Mouse (Mus musculus) forebrain, embryonic 16.5 days (tissue): Measurements from ENCODE around the gene Prss45. TPM values are rescaled to one million over a fixed set of nuclear protein-coding genes. Genes with fewer than 3 reads are reported as not detected.

Experiments used
- ATAC-seq: fragments of 200-750 bp; cut with Nextera tagmentation; 2 replicates; pipeline ENCODE4 v1.8.0; 2017; ENCODE audit warnings: mild to moderate bottlenecking, moderate library complexity
- H3K27ac ChIP-seq: fragments of 300-500 bp; sonication (generic); 2 replicates; pipeline ENCODE4 v1.5.1; 2014; ENCODE audit warnings: low read length, control low read depth
- H3K27me3 ChIP-seq: fragments of 300-500 bp; sonication (generic); replicated peaks from 2 replicates; pipeline ENCODE4 v1.6.1; 2014; ENCODE audit warnings: low read length; ENCODE audit not compliant: control insufficient read depth, insufficient read depth
- H3K36me3 ChIP-seq: fragments of 300-500 bp; sonication (generic); 2 replicates; pipeline ENCODE4 v1.6.1; 2014; ENCODE audit not compliant: control insufficient read depth, insufficient read depth
- H3K4me1 ChIP-seq: fragments of 300-500 bp; sonication (generic); replicated peaks from 2 replicates; pipeline ENCODE4 v1.6.1; 2014; ENCODE audit warnings: low read length; ENCODE audit not compliant: control insufficient read depth, insufficient read depth
- H3K4me2 ChIP-seq: fragments of 300-500 bp; sonication (generic); 2 replicates; pipeline ENCODE4 v1.6.1; 2014; ENCODE audit warnings: mild to moderate bottlenecking, low read length, control low read depth
- H3K4me3 ChIP-seq: fragments of 300-500 bp; sonication (generic); replicated peaks from 2 replicates; pipeline ENCODE4 v1.5.1; 2014; ENCODE audit warnings: mild to moderate bottlenecking, low read length, control low read depth
- H3K9ac ChIP-seq: fragments of 300-500 bp; sonication (generic); replicated peaks from 2 replicates; pipeline ENCODE4 v1.6.1; 2014; ENCODE audit warnings: low read depth, low read length, control low read depth
- H3K9me3 ChIP-seq: fragments of 300-500 bp; sonication (generic); 2 replicates; pipeline ENCODE4 v1.6.1; 2016; ENCODE audit warnings: low read length; ENCODE audit not compliant: control insufficient read depth
- WGBS: fragments of 180-500 bp; shearing (Covaris S2); extraction: QIAGEN DNeasy Blood & Tissue Kit; methylation state at CpG from one replicate; pipeline ENCODE4 v1.1.7; 2014; 5-methylcytosine and 5-hydroxymethylcytosine counted together
- polyA plus RNA-seq: library from polyadenylated mRNA; unstranded; fragments of >200 nt; fragmentation: Nextera tagmentation; extraction: Ambion mirVana; gene quantifications from 2 replicates; pipeline ENCODE4 v1.2.1, GENCODE M21; 2015

Gene Prss45
- polyA plus RNA-seq, 1 experiment from 2014 or later = not detected

DNA sequence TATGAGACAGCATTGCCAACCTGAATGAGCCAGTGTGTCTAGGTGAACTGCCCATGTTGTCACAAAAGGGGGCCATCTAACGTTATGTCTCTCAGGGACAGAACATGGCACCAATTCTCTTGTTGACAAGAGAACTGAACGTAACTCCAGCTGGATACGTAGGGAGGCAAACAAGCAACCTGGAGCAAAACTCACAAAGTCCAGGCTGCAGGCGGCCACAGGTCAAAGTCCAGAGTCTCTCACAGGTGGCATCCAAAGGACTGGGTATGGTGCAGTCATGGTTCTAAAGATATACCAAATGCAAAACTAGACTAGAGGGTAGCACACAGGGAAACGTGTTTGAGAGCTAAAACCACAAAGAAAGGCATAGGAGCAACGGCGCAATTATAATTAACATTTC lies 13.0 kb upstream of the Prss45 start:
- Histone ChIP-seq H3K36me3 (no peaks in the 10 kb centered on the region), H3K27ac (no peak overlapping the region), H3K27me3 (no peaks in the 10 kb centered on the region), H3K9me3 (no peaks in the 10 kb centered on the region), H3K9ac (no peak overlapping the region), H3K4me3 (no peak overlapping the region), H3K4me2 (no peak overlapping the region), H3K4me1 (no peaks in the 10 kb centered on the region)
- 86% methylated on average over 7 of the region's 7 CpGs for WGBS
- no peak for ATAC-seq

DNA sequence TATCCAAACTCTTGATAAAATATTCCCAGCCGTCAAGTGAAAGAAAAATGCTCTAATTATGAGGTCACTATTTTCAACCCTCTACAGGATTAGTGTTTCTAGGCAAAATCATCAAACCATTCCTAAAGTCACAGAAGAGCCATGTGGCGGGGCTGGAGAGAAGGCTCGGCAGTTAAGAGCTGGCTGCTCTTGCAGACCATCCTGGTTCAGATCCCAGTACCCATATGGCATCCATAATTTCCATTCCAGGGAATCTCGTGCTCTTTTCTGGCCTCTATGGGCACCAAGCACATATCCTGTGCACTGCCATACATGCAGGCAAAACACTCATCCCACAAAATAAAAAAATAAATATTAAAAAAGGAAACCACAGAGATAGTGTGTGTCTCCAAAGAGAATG lies 9.0 kb upstream of the Prss45 start:
- Histone ChIP-seq H3K4me1 (no peaks in the 10 kb centered on the region), H3K36me3 (no peaks in the 10 kb centered on the region), H3K4me3 (no peak overlapping the region), H3K27ac (no peak overlapping the region), H3K27me3 (no peaks in the 10 kb centered on the region), H3K9me3 (no peaks in the 10 kb centered on the region), H3K4me2 (no peak overlapping the region), H3K9ac (no peak overlapping the region)
- no peak for ATAC-seq
- WGBS = 63% methylated on average over 4 of the region's 4 CpGs

DNA sequence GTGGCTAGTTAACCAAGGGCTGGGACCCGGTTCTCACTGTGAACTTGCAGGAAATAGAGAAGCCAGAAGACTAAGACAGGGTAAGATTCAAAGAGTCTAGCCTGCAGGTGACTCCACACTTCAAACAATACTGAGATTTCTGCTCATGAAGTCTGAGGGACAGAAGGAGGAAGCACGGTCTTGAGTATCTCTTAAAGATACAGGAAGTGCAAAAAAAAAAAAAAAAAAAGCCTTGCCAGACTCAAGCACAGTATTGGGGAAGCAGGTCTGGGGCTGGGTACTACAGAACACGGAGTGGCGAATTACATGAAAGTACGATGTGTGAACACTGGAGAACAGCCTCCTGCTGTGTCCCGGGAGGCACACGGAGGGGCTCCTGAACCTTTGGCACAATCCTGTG lies 8.6 kb upstream of the Prss45 start:
- H3K27me3 ChIP-seq = no peaks in the 10 kb centered on the region
- ATAC-seq = no peak
- 75% methylated on average over 7 of the region's 7 CpGs for WGBS
- H3K27ac ChIP-seq = no peak overlapping the region
- no peak overlapping the region for H3K4me2 ChIP-seq
- H3K4me3 ChIP-seq = no peak overlapping the region
- no peaks in the 10 kb centered on the region for H3K9me3 ChIP-seq
- no peaks in the 10 kb centered on the region for H3K4me1 ChIP-seq
- H3K9ac ChIP-seq = no peak overlapping the region
- no peaks in the 10 kb centered on the region for H3K36me3 ChIP-seq

DNA sequence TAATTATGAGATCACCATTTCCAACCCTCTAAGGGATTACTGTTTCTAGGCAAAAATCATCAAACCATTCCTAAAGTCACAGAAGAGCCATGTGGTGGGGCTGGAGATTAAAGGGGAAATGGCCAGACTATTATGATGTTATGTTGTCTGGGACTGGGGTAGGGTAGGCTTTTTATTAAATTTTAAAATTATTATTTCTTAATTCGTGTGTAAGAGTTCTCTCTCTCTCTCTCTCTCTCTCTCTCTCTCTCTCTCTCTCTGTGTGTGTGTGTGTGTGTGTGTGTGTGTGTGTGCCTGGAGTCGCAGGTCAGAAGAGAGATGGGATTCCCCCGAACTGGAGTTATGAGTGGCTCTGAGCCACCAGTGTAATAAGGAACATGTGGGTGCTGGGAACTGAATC lies 8.0 kb upstream of the Prss45 start, which contains the start of gene Prss43:
Prss43 (plus strand) TSS at position 301 of the 400 bp plus-strand sequence.
- no peaks in the 10 kb centered on the region for H3K27me3 ChIP-seq
- no peak within 1 kb of the TSS for H3K4me3 ChIP-seq
- no peaks in the 10 kb centered on the region for H3K36me3 ChIP-seq
- H3K9me3 ChIP-seq = no peaks in the 10 kb centered on the region
- no peaks in the 10 kb centered on the region for H3K4me1 ChIP-seq
- H3K4me2 ChIP-seq = no peak within 1 kb of the TSS
- H3K9ac ChIP-seq = no peak within 1 kb of the TSS
- no peak within 1 kb of the TSS for H3K27ac ChIP-seq
- WGBS = 79% methylated on average over 3 of the region's 3 CpGs
- no peak for ATAC-seq

DNA sequence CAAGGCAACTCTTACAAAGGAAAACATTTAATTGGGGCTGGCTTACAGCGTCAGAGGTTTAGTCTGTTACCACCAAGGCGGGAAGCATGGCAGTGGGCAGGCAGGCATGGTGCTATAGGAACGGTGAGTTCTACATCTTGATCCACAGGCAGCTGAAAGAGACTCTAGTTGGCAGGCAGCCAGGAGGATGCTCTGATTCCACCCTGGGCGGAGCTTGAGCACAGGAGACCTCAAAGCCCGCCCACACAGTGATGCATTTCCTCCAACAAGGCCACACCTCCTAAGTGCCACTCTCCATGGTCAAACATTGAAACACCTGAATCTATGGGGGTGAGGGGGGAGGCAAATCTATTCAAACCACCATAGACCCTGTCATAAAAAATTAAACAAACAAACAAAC lies 1.4 kb upstream of the Prss45 start:
- Histone ChIP-seq H3K27ac (no peak overlapping the region), H3K9me3 (no peaks in the 10 kb centered on the region), H3K27me3 (no peaks in the 10 kb centered on the region), H3K4me1 (no peaks in the 10 kb centered on the region), H3K4me3 (no peak overlapping the region), H3K4me2 (no peak overlapping the region), H3K9ac (no peak overlapping the region), H3K36me3 (no peaks in the 10 kb centered on the region)
- ATAC-seq = no peak
- 69% methylated on average over 5 of the region's 5 CpGs for WGBS

DNA sequence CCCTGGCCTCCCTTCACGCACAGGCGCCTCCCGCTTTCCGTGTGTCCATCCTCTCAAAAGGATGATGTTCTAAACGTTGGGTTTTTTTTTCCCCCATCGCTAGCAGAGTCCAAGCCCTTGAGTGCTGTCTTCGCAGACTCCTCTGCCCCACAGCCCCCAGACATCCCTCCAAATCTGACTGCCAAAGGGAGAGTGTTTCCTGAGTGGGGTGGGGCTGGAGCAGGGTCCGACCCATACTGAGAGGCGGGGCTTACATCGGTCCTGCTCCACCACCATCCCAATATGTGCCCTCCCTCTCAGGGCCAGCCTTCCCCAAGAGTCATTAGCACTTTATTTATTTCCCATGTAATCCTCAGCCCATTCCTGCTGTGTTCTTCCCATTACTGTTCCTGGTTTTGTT lies 573 bp downstream of the Prss45 start:
- Histone ChIP-seq H3K9me3 (no peaks in the 10 kb centered on the region), H3K4me1 (no peaks in the 10 kb centered on the region), H3K9ac (no peak overlapping the region), H3K27ac (no peak overlapping the region), H3K4me3 (no peak overlapping the region), H3K27me3 (no peaks in the 10 kb centered on the region), H3K36me3 (no peaks in the 10 kb centered on the region), H3K4me2 (no peak overlapping the region)
- WGBS = 40% methylated on average over 10 of the region's 10 CpGs
- no peak for ATAC-seq

DNA sequence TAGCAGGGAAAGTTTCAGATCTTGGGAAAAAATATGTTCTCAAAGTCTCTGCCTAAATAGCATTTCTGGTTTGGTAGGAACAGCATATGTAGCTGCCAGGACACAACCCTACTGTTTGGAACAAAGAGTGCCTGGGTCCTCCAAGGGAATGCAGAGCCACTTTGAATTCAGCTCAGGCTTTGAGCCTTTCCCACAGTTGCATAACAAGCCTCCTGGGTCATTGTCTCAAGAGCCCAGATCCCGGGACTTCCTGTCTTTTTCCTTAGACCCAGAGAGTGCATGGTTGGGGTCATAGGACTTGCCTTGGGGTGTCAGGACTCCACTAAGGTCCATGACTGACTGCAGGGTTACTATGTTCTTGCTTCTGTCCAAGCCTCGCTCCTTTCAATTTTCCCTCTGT lies 1.7 kb downstream of the Prss45 start:
- H3K27ac ChIP-seq = no peak overlapping the region
- H3K4me1 ChIP-seq = no peaks in the 10 kb centered on the region
- no peak overlapping the region for H3K9ac ChIP-seq
- no peaks in the 10 kb centered on the region for H3K27me3 ChIP-seq
- H3K36me3 ChIP-seq = no peaks in the 10 kb centered on the region
- H3K9me3 ChIP-seq = no peaks in the 10 kb centered on the region
- no peak overlapping the region for H3K4me3 ChIP-seq
- no peak for ATAC-seq
- no peak overlapping the region for H3K4me2 ChIP-seq
- 53% methylated on average over 2 of the region's 2 CpGs for WGBS

DNA sequence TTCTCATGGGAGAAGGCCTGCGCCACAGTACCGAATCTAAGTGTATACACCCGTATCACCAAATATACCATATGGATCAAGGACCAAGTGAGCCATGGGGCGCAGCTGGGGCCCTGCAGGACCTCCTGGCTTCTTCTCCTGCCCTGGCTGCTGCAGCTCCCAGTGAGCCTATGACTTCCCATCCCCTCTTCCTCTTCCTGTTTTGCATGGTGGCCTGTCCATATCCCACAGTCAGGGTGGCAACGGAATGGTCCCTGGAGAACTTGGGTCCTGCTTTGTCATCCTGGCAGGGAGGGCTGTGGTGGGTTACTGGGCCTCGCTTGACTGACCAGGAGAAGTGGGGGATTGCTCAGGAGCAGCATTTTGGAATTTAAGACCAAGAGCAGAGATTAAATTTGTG lies 6.5 kb downstream of the Prss45 start:
- ATAC-seq = no peak

DNA sequence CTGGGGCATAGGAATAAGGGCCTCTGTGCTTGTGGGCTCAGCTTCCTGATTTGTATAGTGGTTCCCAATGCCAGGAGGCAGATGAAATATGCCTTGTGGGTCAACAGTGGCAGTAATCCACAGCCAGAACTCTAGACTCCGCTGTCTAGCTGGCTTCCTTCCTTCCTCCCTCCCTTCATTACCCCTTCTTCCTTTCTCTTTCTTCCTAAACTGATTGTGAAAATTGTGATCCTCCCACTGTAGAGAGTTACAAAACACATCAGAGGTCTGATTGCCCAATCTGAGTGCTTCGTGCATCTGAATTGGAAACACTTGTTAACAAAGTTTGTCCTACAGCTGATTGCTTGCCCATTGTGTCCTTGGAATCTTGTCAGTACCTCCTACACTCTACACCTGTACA lies 7.0 kb downstream of the Prss45 start:
- Histone ChIP-seq H3K36me3 (no peaks in the 10 kb centered on the region), H3K4me1 (no peaks in the 10 kb centered on the region), H3K4me2 (no peak overlapping the region), H3K27me3 (no peaks in the 10 kb centered on the region), H3K9ac (no peak overlapping the region), H3K9me3 (no peaks in the 10 kb centered on the region), H3K27ac (no peak overlapping the region), H3K4me3 (no peak overlapping the region)
- ATAC-seq = no peak
- 88% methylated on average over 2 of the region's 2 CpGs for WGBS

More for the DNA sequence above, 6.5 kb downstream of the Prss45 start:
- H3K4me3 ChIP-seq = no peak overlapping the region
- no peaks in the 10 kb centered on the region for H3K36me3 ChIP-seq
- no peak overlapping the region for H3K27ac ChIP-seq
- no peaks in the 10 kb centered on the region for H3K27me3 ChIP-seq
- no peaks in the 10 kb centered on the region for H3K9me3 ChIP-seq
- WGBS = 88% methylated on average over 6 of the region's 6 CpGs
- no peaks in the 10 kb centered on the region for H3K4me1 ChIP-seq
- H3K9ac ChIP-seq = no peak overlapping the region
- no peak overlapping the region for H3K4me2 ChIP-seq

DNA sequence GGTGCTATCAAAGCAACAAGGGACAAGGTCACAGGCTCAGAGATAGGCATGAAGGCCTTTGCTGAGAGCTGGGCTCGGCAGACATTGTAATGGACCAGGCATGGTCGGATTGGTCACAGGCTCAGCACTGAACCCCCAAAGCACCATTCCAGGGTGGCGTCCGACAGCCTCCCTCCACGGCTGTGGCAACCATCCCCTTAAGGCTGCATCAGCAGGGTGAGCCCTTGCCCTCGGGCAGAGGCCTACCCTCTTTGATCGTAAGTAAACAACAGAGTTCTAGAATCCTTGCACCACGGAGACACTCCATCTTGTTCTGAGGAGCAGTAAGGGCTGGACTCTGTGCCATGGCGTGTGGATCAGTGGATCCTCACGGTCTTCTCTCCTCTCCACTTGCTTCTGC lies 9.8 kb downstream of the Prss45 start, which contains the start of gene Prss46:
Prss46 (plus strand) TSS at position 301 of the 400 bp plus-strand sequence.
- WGBS = 92% methylated on average over 10 of the region's 10 CpGs
- Histone ChIP-seq H3K27ac (no peak within 1 kb of the TSS), H3K4me2 (no peak within 1 kb of the TSS), H3K9ac (no peak within 1 kb of the TSS), H3K9me3 (no peaks in the 10 kb centered on the region), H3K4me3 (no peak within 1 kb of the TSS), H3K4me1 (no peaks in the 10 kb centered on the region), H3K36me3 (no peaks in the 10 kb centered on the region), H3K27me3 (no peaks in the 10 kb centered on the region)
- no peak for ATAC-seq
